Mouse (Mus musculus) small intestine, adult 2 months (tissue): ENCODE results near the gene Mrln.

ENCODE experiments used
- CTCF ChIP-seq: fragments of 200-500 bp; IDR thresholded peaks from 2 replicates; pipeline ENCODE4 v1.5.1; 2012; ENCODE audit warnings: low read depth, mild to moderate bottlenecking, control low read depth, inconsistent platforms, low read length, moderate library complexity, mixed read lengths; ENCODE audit not compliant: insufficient replicate concordance, insufficient read length; ENCODE audit errors: extremely low read depth
- POLR2A ChIP-seq: fragments of 200-500 bp; IDR thresholded peaks from 2 replicates; pipeline ENCODE4 v1.6.1; 2012; ENCODE audit warnings: low read depth, mild to moderate bottlenecking, control low read depth, inconsistent platforms, low read length, moderate library complexity

- TF ChIP-seq POLR2A (no peak), CTCF (no peak)
Measured at GRCm38 (mm10) chr10:70244921-70245558, 40.6 kb downstream of the Mrln start, which contains the start of gene Slc16a9.
